Mouse (Mus musculus) forebrain, embryonic 12.5 days (tissue): ENCODE measurements at regions not wholly inside any gene's neighbourhood (a gene's known extent, or its start where the extent isn't known, plus 50 kb on each side); places are given as distances from the start of the nearest gene placed in this dataset.
A peak's percentile ranks its signal among the peaks of the same experiment; 100 is the strongest.

Experiments used
- ATAC-seq: fragments of 200-750 bp; cut with Nextera tagmentation; 2 replicates; pipeline ENCODE4 v1.8.0; 2017; ENCODE audit warnings: moderate TSS enrichment; ENCODE audit not compliant: low FRiP score
- H3K27ac ChIP-seq: fragments of 300-500 bp; sonication (generic); 2 replicates; pipeline ENCODE4 v1.5.1; 2016; ENCODE audit warnings: mild to moderate bottlenecking
- H3K27me3 ChIP-seq: fragments of 300-500 bp; sonication (generic); 2 replicates; pipeline ENCODE4 v1.6.1; 2016; ENCODE audit warnings: mild to moderate bottlenecking
- H3K36me3 ChIP-seq: fragments of 300-500 bp; sonication (generic); replicated peaks from 2 replicates; pipeline ENCODE4 v1.6.1; 2016; ENCODE audit warnings: mild to moderate bottlenecking
- H3K4me1 ChIP-seq: fragments of 300-500 bp; sonication (generic); 2 replicates; pipeline ENCODE4 v1.6.1; 2016
- H3K4me2 ChIP-seq: fragments of 300-500 bp; sonication (generic); 2 replicates; pipeline ENCODE4 v1.6.1; 2016; ENCODE audit warnings: mild to moderate bottlenecking, moderate library complexity
- H3K4me3 ChIP-seq: fragments of 300-500 bp; sonication (generic); replicated peaks from 2 replicates; pipeline ENCODE4 v1.5.1; 2016; ENCODE audit warnings: mild to moderate bottlenecking
- H3K9ac ChIP-seq: fragments of 300-500 bp; sonication (generic); 2 replicates; pipeline ENCODE4 v1.6.1; 2016; ENCODE audit warnings: mild to moderate bottlenecking
- H3K9me3 ChIP-seq: fragments of 300-500 bp; sonication (generic); 2 replicates; pipeline ENCODE4 v1.6.1; 2016
- WGBS: fragments of 180-500 bp; shearing (Covaris S2); methylation state at CpG from one replicate; pipeline ENCODE4 v1.1.7; 2016; 5-methylcytosine and 5-hydroxymethylcytosine counted together

GRCm38 (mm10) chr9:120860969-120861595 lies 67.9 kb upstream of the Ctnnb1 start:
- no peak overlapping the region for H3K4me2 ChIP-seq
- H3K36me3 ChIP-seq, result no peaks in the 10 kb centered on the region
- no peaks in the 10 kb centered on the region for H3K27me3 ChIP-seq
- peak overlapping the region; percentile 77 for H3K27ac ChIP-seq
- H3K9me3 ChIP-seq, result no peaks in the 10 kb centered on the region
- WGBS, result 21% methylated on average over 8 of the region's 8 CpGs
- peaks cover 29% of the 10 kb centered on the region for H3K4me1 ChIP-seq
- H3K4me3 ChIP-seq, result no peak overlapping the region
- ATAC-seq, result peak; percentile 75
- no peak overlapping the region for H3K9ac ChIP-seq

GRCm38 (mm10) chr9:120861788-120862345 lies 67.1 kb upstream of the Ctnnb1 start:
- ATAC-seq, result peak; percentile 61
- no peak overlapping the region for H3K4me3 ChIP-seq
- 55% methylated on average over 12 of the region's 12 CpGs for WGBS
- H3K9ac ChIP-seq, result no peak overlapping the region
- H3K9me3 ChIP-seq, result no peaks in the 10 kb centered on the region
- H3K4me2 ChIP-seq, result no peak overlapping the region
- peaks cover 33% of the 10 kb centered on the region for H3K4me1 ChIP-seq
- H3K36me3 ChIP-seq, result no peaks in the 10 kb centered on the region
- peak overlapping the region; percentile 77 for H3K27ac ChIP-seq
- H3K27me3 ChIP-seq, result no peaks in the 10 kb centered on the region

GRCm38 (mm10) chr9:120864410-120864809 lies 64.6 kb upstream of the Ctnnb1 start:
- H3K27me3 ChIP-seq, result no peaks in the 10 kb centered on the region
- no peaks in the 10 kb centered on the region for H3K9me3 ChIP-seq
- H3K4me2 ChIP-seq, result no peak overlapping the region
- H3K9ac ChIP-seq, result no peak overlapping the region
- WGBS, result 79% methylated on average over 2 of the region's 3 CpGs
- ATAC-seq, result no peak
- no peaks in the 10 kb centered on the region for H3K36me3 ChIP-seq
- H3K27ac ChIP-seq, result no peak overlapping the region
- no peak overlapping the region for H3K4me3 ChIP-seq
- peaks cover 51% of the 10 kb centered on the region for H3K4me1 ChIP-seq

- no peaks in the 10 kb centered on the region for H3K36me3 ChIP-seq
- H3K27ac ChIP-seq, result peak overlapping the region; percentile 66
- WGBS, result 63% methylated on average over 5 of the region's 5 CpGs
- H3K4me3 ChIP-seq, result no peak overlapping the region
- H3K4me1 ChIP-seq, result peaks cover 57% of the 10 kb centered on the region
- no peaks in the 10 kb centered on the region for H3K9me3 ChIP-seq
- no peaks in the 10 kb centered on the region for H3K27me3 ChIP-seq
- no peak overlapping the region; the same call in 1 of the 2 replicates for H3K9ac ChIP-seq
- no peak overlapping the region for H3K4me2 ChIP-seq
- no peak for ATAC-seq
Measured at GRCm38 (mm10) chr9:120866251-120866650, 62.8 kb upstream of the Ctnnb1 start.

GRCm38 (mm10) chr9:120866709-120867108 lies 62.3 kb upstream of the Ctnnb1 start:
- Histone ChIP-seq H3K4me1 (peaks cover 53% of the 10 kb centered on the region), H3K36me3 (no peaks in the 10 kb centered on the region), H3K9me3 (no peaks in the 10 kb centered on the region), H3K4me3 (no peak overlapping the region), H3K27me3 (no peaks in the 10 kb centered on the region), H3K27ac (peak overlapping the region; percentile 66), H3K9ac (no peak overlapping the region; the same call in 1 of the 2 replicates), H3K4me2 (no peak overlapping the region)
- WGBS, result 26% methylated on average over 4 of the region's 4 CpGs
- ATAC-seq, result peak; percentile 45; the same call in 1 of the 2 replicates

- no peak overlapping the region for H3K27ac ChIP-seq
- no peak overlapping the region for H3K4me2 ChIP-seq
- H3K36me3 ChIP-seq, result no peaks in the 10 kb centered on the region
- no peak for ATAC-seq
- H3K4me3 ChIP-seq, result no peak overlapping the region
- WGBS, result 81% methylated on average over 2 of the region's 2 CpGs
- no peaks in the 10 kb centered on the region for H3K27me3 ChIP-seq
- no peak overlapping the region for H3K9ac ChIP-seq
- peaks cover 47% of the 10 kb centered on the region for H3K4me1 ChIP-seq
- no peaks in the 10 kb centered on the region for H3K9me3 ChIP-seq
Measured at GRCm38 (mm10) chr9:120867861-120868260, 61.2 kb upstream of the Ctnnb1 start.

- H3K27me3 ChIP-seq, result no peaks in the 10 kb centered on the region
- H3K36me3 ChIP-seq, result no peaks in the 10 kb centered on the region
- no peak overlapping the region for H3K4me2 ChIP-seq
- peaks cover 47% of the 10 kb centered on the region for H3K4me1 ChIP-seq
- no peak overlapping the region for H3K9ac ChIP-seq
- 86% methylated on average over 4 of the region's 4 CpGs for WGBS
- H3K4me3 ChIP-seq, result no peak overlapping the region
- ATAC-seq, result no peak
- H3K9me3 ChIP-seq, result no peaks in the 10 kb centered on the region
- H3K27ac ChIP-seq, result peak overlapping the region; percentile 47; the same call in 1 of the 2 replicates
Measured at GRCm38 (mm10) chr9:120868330-120868729, 60.7 kb upstream of the Ctnnb1 start.

- peak; percentile 75 for ATAC-seq
- 30% methylated on average over 19 of the region's 19 CpGs for WGBS
- no peaks in the 10 kb centered on the region for H3K9me3 ChIP-seq
- H3K36me3 ChIP-seq, result no peaks in the 10 kb centered on the region
- H3K4me1 ChIP-seq, result peaks cover 47% of the 10 kb centered on the region
- no peak overlapping the region for H3K9ac ChIP-seq
- no peak overlapping the region for H3K4me3 ChIP-seq
- H3K27me3 ChIP-seq, result no peaks in the 10 kb centered on the region
- peak overlapping the region; percentile 80 for H3K27ac ChIP-seq
- peak overlapping the region; percentile 13 for H3K4me2 ChIP-seq
Measured at GRCm38 (mm10) chr9:120869432-120870081, 59.5 kb upstream of the Ctnnb1 start.

- no peak overlapping the region for H3K27ac ChIP-seq
- no peak for ATAC-seq
- H3K4me3 ChIP-seq, result no peak overlapping the region
- 94% methylated on average over 3 of the region's 3 CpGs for WGBS
- no peaks in the 10 kb centered on the region for H3K9me3 ChIP-seq
- no peaks in the 10 kb centered on the region for H3K36me3 ChIP-seq
- H3K4me2 ChIP-seq, result no peak overlapping the region
- H3K27me3 ChIP-seq, result no peaks in the 10 kb centered on the region
- H3K4me1 ChIP-seq, result peaks cover 26% of the 10 kb centered on the region
- no peak overlapping the region for H3K9ac ChIP-seq
Measured at GRCm38 (mm10) chr9:120873293-120873692, 55.7 kb upstream of the Ctnnb1 start.

- Histone ChIP-seq H3K27ac (no peak overlapping the region), H3K4me2 (no peak overlapping the region), H3K4me1 (peaks cover 18% of the 10 kb centered on the region), H3K9ac (no peak overlapping the region), H3K27me3 (no peaks in the 10 kb centered on the region), H3K36me3 (no peaks in the 10 kb centered on the region), H3K4me3 (no peak overlapping the region), H3K9me3 (no peaks in the 10 kb centered on the region)
- 92% methylated on average over 5 of the region's 5 CpGs for WGBS
- no peak for ATAC-seq
Measured at GRCm38 (mm10) chr9:120874416-120874976, 54.5 kb upstream of the Ctnnb1 start.

- H3K27ac ChIP-seq, result no peak overlapping the region
- no peaks in the 10 kb centered on the region for H3K36me3 ChIP-seq
- no peaks in the 10 kb centered on the region for H3K9me3 ChIP-seq
- no peak overlapping the region for H3K4me2 ChIP-seq
- no peak for ATAC-seq
- H3K4me1 ChIP-seq, result peaks cover 4% of the 10 kb centered on the region; the same call in 1 of the 2 replicates
- WGBS, result 92% methylated on average over 2 of the region's 2 CpGs
- H3K4me3 ChIP-seq, result no peak overlapping the region
- no peaks in the 10 kb centered on the region for H3K27me3 ChIP-seq
- H3K9ac ChIP-seq, result no peak overlapping the region
Measured at GRCm38 (mm10) chr9:120877101-120877500, 51.9 kb upstream of the Ctnnb1 start.
